Mouse (Mus musculus): ENCODE results near the gene Usp44. TPM values are rescaled to one million over a fixed set of nuclear protein-coding genes. Genes with fewer than 3 reads are reported as not detected.

The Usp44 gene
- polyA plus RNA-seq, 1 experiment = 0.17 TPM

DNA sequence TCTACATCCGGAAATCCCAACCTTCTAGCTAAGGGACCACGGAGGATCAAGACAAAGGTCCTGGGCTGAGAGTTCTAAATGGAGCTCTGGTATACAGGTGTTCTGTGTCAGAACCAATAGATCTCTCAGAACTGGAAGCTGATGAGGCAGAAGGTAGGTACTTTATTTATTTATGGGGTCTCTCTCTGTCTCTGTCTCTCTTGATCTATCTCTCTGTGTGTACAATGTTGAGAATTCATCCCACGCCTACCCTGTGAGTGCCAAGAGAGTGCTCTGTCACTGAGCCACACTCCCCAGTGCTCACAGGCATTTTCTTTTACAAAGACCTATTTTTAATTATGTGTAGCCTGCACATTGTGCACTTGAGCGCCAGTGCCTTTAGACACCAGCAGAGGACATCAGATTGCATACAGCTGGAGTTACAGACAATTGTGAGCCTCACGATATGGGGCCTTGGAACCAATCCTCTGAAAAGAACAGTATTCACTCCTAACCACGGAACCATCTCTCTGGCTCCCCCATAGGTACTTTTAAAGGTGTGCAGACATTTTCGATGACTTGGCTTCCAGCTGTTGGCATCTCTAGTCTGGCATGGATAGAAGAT is 65.8 kb downstream of the Usp44 start, which contains the start of gene Metap2:
Metap2 (minus strand) TSS at position 51 of the 604 bp plus-strand sequence.
- H3ac ChIP-seq (ENCODE audit: control insufficient read depth, insufficient read length) = no peak within 1 kb of the TSS
- no peak within 1 kb of the TSS for H3K4me3 ChIP-seq
- H3K79me2 ChIP-seq (ENCODE audit: control insufficient read depth, insufficient read depth) = no peaks in the 10 kb centered on the region
- H3K27me3 ChIP-seq (ENCODE audit: control insufficient read depth, insufficient read depth, insufficient read length) = no peaks in the 10 kb centered on the region
- H3K36me3 ChIP-seq (ENCODE audit: control insufficient read depth, insufficient read depth) = no peaks in the 10 kb centered on the region
- H3K4me2 ChIP-seq (ENCODE audit: low read depth) = no peak within 1 kb of the TSS
- TF ChIP-seq POLR2AphosphoS2 (IDR thresholded peaks at IDR 0.05; ENCODE audit: insufficient read length, low read depth) = no peak

GRCm38 (mm10) chr10:93899303-93899702 is 67.9 kb downstream of the Usp44 start:
- no peak overlapping the region for H3K4me2 ChIP-seq (ENCODE audit: low read depth)

DNA sequence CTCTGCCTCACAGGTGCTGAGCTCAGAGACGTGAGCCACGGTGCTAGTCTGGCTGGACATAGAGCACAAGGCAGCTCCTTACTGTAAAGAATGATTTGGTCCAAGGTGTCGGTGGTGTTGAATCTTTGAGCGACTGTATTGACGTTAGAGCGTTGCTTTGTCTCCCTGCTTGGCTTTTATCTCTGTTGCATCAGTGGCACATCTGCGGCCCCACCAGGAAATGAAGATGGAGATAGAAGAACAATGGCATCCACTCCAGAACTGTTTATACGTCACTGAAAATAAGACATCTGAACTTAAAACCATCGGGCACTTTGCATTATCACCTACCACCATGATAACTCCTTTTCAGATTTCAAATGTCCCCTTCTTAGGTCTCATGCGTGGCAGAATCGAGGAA is 68.6 kb downstream of the Usp44 start:
- Histone ChIP-seq H3K27me3 (ENCODE audit: control insufficient read depth, insufficient read depth, insufficient read length) (no peaks in the 10 kb centered on the region), H3K79me2 (ENCODE audit: control insufficient read depth, insufficient read depth) (no peaks in the 10 kb centered on the region), H3K36me3 (ENCODE audit: control insufficient read depth, insufficient read depth) (no peaks in the 10 kb centered on the region), H3K4me3 (no peak overlapping the region), H3K4me2 (ENCODE audit: low read depth) (no peak overlapping the region), H3ac (ENCODE audit: control insufficient read depth, insufficient read length) (no peak overlapping the region)
- TF ChIP-seq POLR2AphosphoS2 (IDR thresholded peaks at IDR 0.05; ENCODE audit: insufficient read length, low read depth) = no peak
- no peak for TF ChIP-seq USF1 (IDR thresholded peaks at IDR 0.05; ENCODE audit: low read depth)
- TF ChIP-seq TCF3 (IDR thresholded peaks at IDR 0.05; ENCODE audit: insufficient read length, low read depth) = no peak
- no peak for TF ChIP-seq MAX (IDR thresholded peaks at IDR 0.05; ENCODE audit: low read depth)
- TF ChIP-seq CEBPB (IDR thresholded peaks at IDR 0.05; ENCODE audit: insufficient read depth, poor library complexity, severe bottlenecking) = no peak
- no peak for TF ChIP-seq POLR2A (IDR thresholded peaks at IDR 0.05; ENCODE audit: insufficient read length, low read depth)
- no peak for TF ChIP-seq MYOD1 (IDR thresholded peaks at IDR 0.05; ENCODE audit: control insufficient read depth in 1 of 3, insufficient read length in 2 of 3, low read depth in 2 of 3)
- no peak for TF ChIP-seq MYOG (IDR thresholded peaks at IDR 0.05; ENCODE audit: control insufficient read depth in 1 of 3, insufficient read depth in 1 of 3, insufficient read length in 2 of 3, low read depth in 2 of 3)
- no peak for TF ChIP-seq SRF (IDR thresholded peaks at IDR 0.05; ENCODE audit: control insufficient read depth, insufficient read length, low read depth)
- no peak for TF ChIP-seq E2F4 (IDR thresholded peaks at IDR 0.05; ENCODE audit: insufficient read depth)
- no peak for TF ChIP-seq TCF12 (IDR thresholded peaks at IDR 0.05; ENCODE audit: insufficient read depth, poor library complexity, severe bottlenecking)
- TF ChIP-seq REST (IDR thresholded peaks at IDR 0.05; ENCODE audit: insufficient read depth, insufficient read length) = no peak

More at GRCm38 (mm10) chr10:93899303-93899702, 67.9 kb downstream of the Usp44 start:
- TF ChIP-seq MYOD1 (IDR thresholded peaks at IDR 0.05; ENCODE audit: control insufficient read depth in 1 of 3, insufficient read length in 2 of 3, low read depth in 2 of 3) = no peak
- H3ac ChIP-seq (ENCODE audit: control insufficient read depth, insufficient read length) = no peak overlapping the region
- H3K4me3 ChIP-seq = no peak overlapping the region
- no peaks in the 10 kb centered on the region for H3K79me2 ChIP-seq (ENCODE audit: control insufficient read depth, insufficient read depth)
- H3K36me3 ChIP-seq (ENCODE audit: control insufficient read depth, insufficient read depth) = no peaks in the 10 kb centered on the region
- no peaks in the 10 kb centered on the region for H3K27me3 ChIP-seq (ENCODE audit: control insufficient read depth, insufficient read depth, insufficient read length)

DNA sequence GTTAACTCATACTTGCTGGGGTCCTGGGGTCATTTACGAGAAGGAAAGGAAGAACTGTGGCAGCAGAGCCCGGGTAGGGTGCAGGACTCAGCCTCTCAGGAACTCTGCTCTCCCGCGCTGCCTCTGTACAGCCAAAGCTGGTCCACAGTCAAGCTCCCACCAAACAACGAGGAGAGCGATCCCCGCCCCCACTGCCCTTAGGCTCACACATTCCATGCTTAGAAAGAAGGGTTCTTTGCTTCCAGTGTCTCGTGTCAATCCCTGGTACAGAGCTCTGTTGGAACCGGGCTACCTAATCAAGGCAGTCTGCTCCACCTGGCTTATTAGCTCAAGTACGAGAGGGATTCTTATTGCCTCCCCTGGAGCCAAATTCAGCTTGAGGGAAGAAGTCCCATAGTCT is 76.0 kb downstream of the Usp44 start:
- Histone ChIP-seq H3K79me2 (ENCODE audit: control insufficient read depth, insufficient read depth) (no peaks in the 10 kb centered on the region), H3K27me3 (ENCODE audit: control insufficient read depth, insufficient read depth, insufficient read length) (no peaks in the 10 kb centered on the region), H3K4me2 (ENCODE audit: low read depth) (no peak overlapping the region), H3K36me3 (ENCODE audit: control insufficient read depth, insufficient read depth) (no peaks in the 10 kb centered on the region), H3K4me3 (no peak overlapping the region), H3ac (ENCODE audit: control insufficient read depth, insufficient read length) (no peak overlapping the region)
- no peak for TF ChIP-seq SRF (IDR thresholded peaks at IDR 0.05; ENCODE audit: control insufficient read depth, insufficient read length, low read depth)
- no peak for TF ChIP-seq E2F4 (IDR thresholded peaks at IDR 0.05; ENCODE audit: insufficient read depth)
- no peak for TF ChIP-seq USF1 (IDR thresholded peaks at IDR 0.05; ENCODE audit: low read depth)
- TF ChIP-seq POLR2A (IDR thresholded peaks at IDR 0.05; ENCODE audit: insufficient read length, low read depth) = no peak
- no peak for TF ChIP-seq MYOD1 (IDR thresholded peaks at IDR 0.05; ENCODE audit: control insufficient read depth in 1 of 3, insufficient read length in 2 of 3, low read depth in 2 of 3)
- no peak for TF ChIP-seq MYOG (IDR thresholded peaks at IDR 0.05; ENCODE audit: control insufficient read depth in 1 of 3, insufficient read depth in 1 of 3, insufficient read length in 2 of 3, low read depth in 2 of 3)
- no peak for TF ChIP-seq TCF12 (IDR thresholded peaks at IDR 0.05; ENCODE audit: insufficient read depth, poor library complexity, severe bottlenecking)
- no peak for TF ChIP-seq MAX (IDR thresholded peaks at IDR 0.05; ENCODE audit: low read depth)
- TF ChIP-seq TCF3 (IDR thresholded peaks at IDR 0.05; ENCODE audit: insufficient read length, low read depth) = no peak
- TF ChIP-seq REST (IDR thresholded peaks at IDR 0.05; ENCODE audit: insufficient read depth, insufficient read length) = no peak
- no peak for TF ChIP-seq POLR2AphosphoS2 (IDR thresholded peaks at IDR 0.05; ENCODE audit: insufficient read length, low read depth)
- TF ChIP-seq CEBPB (IDR thresholded peaks at IDR 0.05; ENCODE audit: insufficient read depth, poor library complexity, severe bottlenecking) = no peak

Other genes with a start within 250 kb of the Usp44 start
- 156 TPM for gene Snrpf, start 241.8 kb upstream of the Usp44 start, polyA plus RNA-seq (2012; fragmentation: generic; extraction: Trizol)
- 3.0 TPM for gene Ntn4, start 190.9 kb upstream of the Usp44 start, polyA plus RNA-seq (2012; fragmentation: generic; extraction: Trizol)
- 171 TPM for gene Metap2, start 65.5 kb downstream of the Usp44 start, polyA plus RNA-seq (2012; fragmentation: generic; extraction: Trizol)
- gene Vezt, start 204.3 kb downstream of the Usp44 start, polyA plus RNA-seq (2012; fragmentation: generic; extraction: Trizol) = 16.8 TPM
- gene Fgd6, start 204.4 kb downstream of the Usp44 start, polyA plus RNA-seq (2012; fragmentation: generic; extraction: Trizol) = 1.7 TPM